Mouse (Mus musculus) bone marrow macrophage, adult 2 months (primary cell): ENCODE data around the gene Prmt1. TPM values are rescaled to one million over a fixed set of nuclear protein-coding genes. Genes with fewer than 3 reads are reported as not detected.

ENCODE experiments used
- H3K27ac ChIP-seq: 2 replicates; pipeline ENCODE4 v1.5.1; 2012; ENCODE audit warnings: low read depth, low read length; ENCODE audit not compliant: insufficient read depth
- H3K4me1 ChIP-seq: 2 replicates; pipeline ENCODE4 v1.6.1; 2012; ENCODE audit warnings: low read length; ENCODE audit not compliant: control insufficient read depth, insufficient read depth
- H3K4me3 ChIP-seq: 2 replicates; pipeline ENCODE4 v1.5.1; 2012; ENCODE audit warnings: mild to moderate bottlenecking, low read length, moderate library complexity; ENCODE audit not compliant: insufficient read depth
- CTCF ChIP-seq: IDR thresholded peaks from 2 replicates; pipeline ENCODE4 v1.5.1; 2012; ENCODE audit warnings: low read depth, mild to moderate bottlenecking, low read length, moderate library complexity
- POLR2A ChIP-seq: IDR thresholded peaks from 2 replicates; pipeline ENCODE4 v1.6.1; 2012; ENCODE audit warnings: mild to moderate bottlenecking, low read depth, low read length, borderline replicate concordance
- polyA plus RNA-seq: library from polyadenylated mRNA; stranded (reverse); fragments of >200 nt; gene quantifications from 2 replicates; pipeline ENCODE4 v1.2.4, GENCODE M21; 2012; ENCODE audit not compliant: missing spikeins, insufficient read depth, insufficient read length

The Prmt1 gene
- polyA plus RNA-seq, 1 experiment = 61.6 TPM

DNA sequence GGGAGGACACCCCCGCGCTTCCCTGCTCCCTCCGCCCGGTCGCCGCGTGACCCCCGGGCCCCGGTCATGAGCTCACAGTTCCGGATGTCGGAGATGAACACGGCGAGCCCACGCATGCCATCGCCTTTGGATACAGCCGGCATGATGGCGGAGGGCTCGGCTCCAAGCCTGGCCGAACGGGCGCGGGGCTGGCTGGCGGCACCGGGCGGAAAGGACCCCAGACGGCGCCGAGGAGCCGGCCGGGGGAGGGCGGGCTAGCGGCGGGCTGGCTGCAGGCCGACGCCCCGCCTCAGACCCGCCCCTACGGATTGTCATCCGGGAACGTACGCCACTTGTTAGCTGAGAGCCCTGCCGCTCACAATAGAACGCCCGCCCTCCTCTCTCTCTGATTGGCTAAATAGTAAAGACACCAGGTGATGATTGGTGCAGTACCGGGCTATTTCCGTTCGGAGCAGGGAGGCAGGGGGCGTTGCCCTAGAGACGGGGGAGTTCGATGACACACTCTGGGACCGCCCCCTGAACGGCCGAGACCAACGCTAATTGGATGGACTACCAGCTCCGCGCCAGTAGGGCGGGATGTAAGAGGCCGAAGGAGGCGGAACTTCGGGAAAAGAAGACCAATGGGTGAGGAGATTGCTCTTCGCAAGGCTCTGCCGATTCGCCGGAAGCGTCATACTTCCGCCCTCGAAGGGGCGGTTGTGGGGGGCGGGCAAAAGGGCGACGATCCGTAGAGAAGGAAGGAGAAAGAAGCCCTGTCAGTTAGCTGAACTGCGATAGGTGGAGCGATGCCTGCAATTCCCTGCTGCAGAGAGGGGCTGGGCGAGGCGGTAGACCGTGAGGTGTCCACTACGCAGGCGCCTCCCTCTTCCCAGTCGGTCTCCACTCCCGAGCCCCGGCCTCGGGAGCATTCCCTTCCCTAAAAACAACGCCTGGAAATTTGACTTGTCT, 56.9 kb downstream of the Prmt1 start, which contains the start of gene Ap2a1:
Ap2a1 (minus strand) TSS at position 293 of the 948 bp plus-strand sequence.
- peaks cover 13% of the 10 kb centered on the region for H3K4me1 ChIP-seq
- peak within 1 kb of the TSS; percentile 74 for H3K4me3 ChIP-seq
- peak within 1 kb of the TSS; percentile 81 for H3K27ac ChIP-seq
- TF ChIP-seq CTCF (no peak), POLR2A (no peak)

DNA sequence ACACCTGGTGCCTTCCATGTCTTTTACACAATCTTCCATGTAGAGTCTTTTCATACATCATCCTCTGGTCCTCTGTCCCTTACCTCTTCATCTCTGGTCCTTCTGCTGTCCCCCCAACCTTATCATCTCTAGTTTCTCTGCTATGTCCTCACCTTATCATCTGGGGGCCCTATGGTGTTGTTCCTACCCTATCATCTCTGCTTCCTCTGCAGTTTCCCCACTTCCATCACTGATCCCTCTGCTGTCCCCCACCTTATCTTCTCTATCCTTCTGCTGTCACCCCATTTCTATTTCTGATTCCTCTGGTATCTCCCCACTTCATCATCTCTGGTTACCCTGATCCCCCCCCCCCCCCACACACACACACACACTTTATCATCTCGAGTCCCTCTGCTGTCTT, 57.8 kb downstream of the Prmt1 start:
- TF ChIP-seq POLR2A (no peak), CTCF (no peak)
- peaks cover 13% of the 10 kb centered on the region for H3K4me1 ChIP-seq
- peak overlapping the region; percentile 74 for H3K4me3 ChIP-seq
- H3K27ac ChIP-seq = peak overlapping the region; percentile 63

Other genes starting within 250 kb of the Prmt1 start
- gene Vrk3, start 238.2 kb downstream of the Prmt1 start, polyA plus RNA-seq = 39.8 and 42.0 TPM in 2 replicates
- 0.71 and 0.81 TPM in 2 replicates for gene Zfp473, start 235.5 kb downstream of the Prmt1 start, polyA plus RNA-seq
- 30.8 and 36.7 TPM in 2 replicates for gene Nup62, start 170.5 kb downstream of the Prmt1 start, polyA plus RNA-seq
- gene Il4i1, start 170.2 kb downstream of the Prmt1 start, polyA plus RNA-seq = 1.2 and 3.5 TPM in 2 replicates
- 28.4 and 32.8 TPM in 2 replicates for gene Atf5, start 169.9 kb downstream of the Prmt1 start, polyA plus RNA-seq
- gene Akt1s1, start 137.6 kb downstream of the Prmt1 start, polyA plus RNA-seq = 36.9 and 45.3 TPM in 2 replicates
- gene Tbc1d17, start 137.5 kb downstream of the Prmt1 start, polyA plus RNA-seq = 69.5 and 76.1 TPM in 2 replicates
- gene Pnkp, start 129.4 kb downstream of the Prmt1 start, polyA plus RNA-seq = 31.2 and 48.7 TPM in 2 replicates
- 90.1 and 105 TPM in 2 replicates for gene Ptov1, start 116.8 kb downstream of the Prmt1 start, polyA plus RNA-seq
- gene Med25, start 93.9 kb downstream of the Prmt1 start, polyA plus RNA-seq = 32.3 and 33.4 TPM in 2 replicates
- 11.3 and 14.1 TPM in 2 replicates for gene Fuz, start 90.5 kb downstream of the Prmt1 start, polyA plus RNA-seq
- 42.3 and 56.7 TPM in 2 replicates for gene Ap2a1, start 57.1 kb downstream of the Prmt1 start, polyA plus RNA-seq
- gene Tsks, start 43.4 kb downstream of the Prmt1 start, polyA plus RNA-seq = not detected in 2 replicates
- gene Cpt1c, start 11.7 kb downstream of the Prmt1 start, polyA plus RNA-seq = 0.99 and 2.3 TPM in 2 replicates
- gene Irf3, start 11.1 kb upstream of the Prmt1 start, polyA plus RNA-seq = 91.0 and 94.7 TPM in 2 replicates
- gene Bcl2l12, start 12.1 kb upstream of the Prmt1 start, polyA plus RNA-seq = 15.3 and 16.0 TPM in 2 replicates
- gene Scaf1, start 29.8 kb upstream of the Prmt1 start, polyA plus RNA-seq = 44.3 and 47.3 TPM in 2 replicates
- 119 and 123 TPM in 2 replicates for gene Rras, start 31.4 kb upstream of the Prmt1 start, polyA plus RNA-seq
- gene Prr12, start 66.3 kb upstream of the Prmt1 start, polyA plus RNA-seq = 19.3 and 22.5 TPM in 2 replicates
- gene Nosip, start 75.9 kb upstream of the Prmt1 start, polyA plus RNA-seq = 68.2 and 68.9 TPM in 2 replicates
- 22.9 and 23.6 TPM in 2 replicates for gene Prrg2, start 76.1 kb upstream of the Prmt1 start, polyA plus RNA-seq
- gene Rcn3, start 105.7 kb upstream of the Prmt1 start, polyA plus RNA-seq = 3.1 and 4.6 TPM in 2 replicates
- gene Fcgrt, start 117.3 kb upstream of the Prmt1 start, polyA plus RNA-seq = 149 and 150 TPM in 2 replicates
- 1,675 and 1,722 TPM in 2 replicates for gene Rps11, start 137.9 kb upstream of the Prmt1 start, polyA plus RNA-seq
- 1,569 and 1,898 TPM in 2 replicates for gene Rpl13a, start 142.2 kb upstream of the Prmt1 start, polyA plus RNA-seq
- gene Gm45713, start 149.7 kb upstream of the Prmt1 start, polyA plus RNA-seq = not detected in 2 replicates
- gene Flt3l, start 149.9 kb upstream of the Prmt1 start, polyA plus RNA-seq = 28.2 and 30.8 TPM in 2 replicates
- 65.7 and 66.7 TPM in 2 replicates for gene Pih1d1, start 167.7 kb upstream of the Prmt1 start, polyA plus RNA-seq
- gene Aldh16a1, start 168.0 kb upstream of the Prmt1 start, polyA plus RNA-seq = 89.0 and 111 TPM in 2 replicates
- not detected in 2 replicates for gene Slc17a7, start 177.4 kb upstream of the Prmt1 start, polyA plus RNA-seq
- not detected in 2 replicates for gene Gfy, start 193.0 kb upstream of the Prmt1 start, polyA plus RNA-seq
- gene Pth2, start 194.4 kb upstream of the Prmt1 start, polyA plus RNA-seq = not detected in 2 replicates
- gene Ccdc155, start 218.3 kb upstream of the Prmt1 start, polyA plus RNA-seq = 0.24 TPM in 1 of 2 replicates, not detected in the other
- not detected in 2 replicates for gene Dkkl1, start 225.6 kb upstream of the Prmt1 start, polyA plus RNA-seq
- gene Tead2, start 229.2 kb upstream of the Prmt1 start, polyA plus RNA-seq = 2.1 TPM in 1 of 2 replicates, not detected in the other